Mouse (Mus musculus) T-helper 1 cell (primary cell): ENCODE measurements around the gene Olfr279.

Source experiments
- in situ Hi-C: fragments of 300-600 bp; cut with MboI, MseI; formaldehyde crosslinking; loops from one replicate; pipeline ENCODE4 v1.15.1; 2025; ENCODE audit warnings: high pct_unique_total_duplicates

The Olfr279 gene

DNA sequence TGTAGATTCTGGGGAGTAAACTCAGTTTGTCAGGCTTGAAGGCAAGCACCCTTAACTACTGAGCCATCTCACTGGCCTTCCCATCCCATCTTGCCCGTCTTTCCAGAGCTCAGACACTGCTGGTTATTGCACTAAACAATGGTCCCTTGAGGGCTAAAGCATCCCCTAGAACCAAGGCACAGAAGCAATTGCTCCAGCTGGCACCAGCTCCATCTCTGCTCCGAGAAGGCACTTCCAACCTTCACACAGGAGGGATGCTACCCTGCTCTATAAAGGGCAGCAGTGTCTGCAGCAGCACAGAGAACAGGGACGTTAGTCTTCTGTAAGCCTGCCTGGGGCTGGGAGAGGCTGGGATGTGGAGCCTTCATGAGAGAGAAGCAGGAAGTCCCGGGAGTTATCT lies at the start of gene Olfr279:
Gene Olfr279, plus strand, starts transcription at position 301 of the 400 bp plus-strand sequence.
- in situ Hi-C loops = no loop called here

DNA sequence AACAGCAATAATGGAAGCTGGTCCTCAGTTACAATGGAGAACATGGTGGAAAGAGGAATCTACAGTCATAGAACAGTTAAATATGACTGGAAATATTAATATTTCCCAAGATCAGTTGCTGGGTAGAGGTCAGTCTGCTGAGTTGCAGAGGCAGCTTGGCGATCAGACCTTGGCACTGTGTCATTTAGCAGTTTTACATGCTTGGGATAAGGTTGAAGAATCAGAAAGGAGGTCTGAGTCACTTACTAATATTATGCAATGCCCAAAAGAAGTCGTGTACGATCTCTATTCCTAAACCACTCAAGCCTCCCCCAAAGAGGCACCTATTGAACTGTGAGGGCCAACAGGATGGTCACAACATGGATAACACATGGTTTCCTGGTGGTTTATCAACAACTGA lies 47.6 kb upstream of the Olfr279 start:
- in situ Hi-C loops = no loop called here

DNA sequence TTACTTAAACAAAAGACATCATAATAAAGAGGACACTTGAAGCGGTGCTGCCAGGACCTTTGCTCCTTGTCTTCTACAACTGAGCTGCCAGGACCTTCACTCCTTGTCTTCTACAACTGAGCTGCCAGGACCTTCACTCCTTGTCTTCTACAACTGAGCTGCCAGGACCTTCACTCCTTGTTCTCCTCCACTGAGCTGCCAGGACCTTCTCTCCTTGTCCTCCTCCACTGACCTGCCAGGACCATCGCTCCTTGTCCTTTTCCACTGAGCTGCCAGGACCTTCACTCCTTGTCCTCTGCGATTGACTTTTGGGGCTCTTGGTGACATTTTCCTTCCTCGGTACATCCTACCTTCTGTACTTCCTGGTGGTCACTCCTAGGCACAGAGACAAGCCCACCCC lies 43.7 kb upstream of the Olfr279 start:
- in situ Hi-C loops = no loop called here

DNA sequence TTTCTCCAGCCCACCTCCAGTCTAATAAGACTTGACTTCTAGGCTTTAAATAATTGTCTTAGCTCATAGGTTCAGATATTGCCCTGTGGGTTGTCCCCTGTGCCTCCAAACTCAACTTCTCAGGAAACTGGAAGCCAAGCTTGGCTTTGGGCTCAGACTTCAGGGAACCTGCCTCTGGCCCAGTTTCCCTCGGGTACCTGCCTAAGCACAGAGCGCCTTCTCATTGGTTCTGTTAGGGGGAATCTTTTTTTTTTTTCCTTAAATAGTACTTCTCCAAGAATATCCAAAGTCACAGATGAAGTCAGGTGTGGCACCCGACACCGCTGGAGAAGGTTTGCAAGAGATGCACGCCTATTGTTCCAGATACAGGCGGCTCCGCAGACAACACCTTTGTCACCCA lies 39.9 kb upstream of the Olfr279 start, which contains the start of gene Olfr281:
Gene Olfr281, plus strand, starts transcription at position 301 of the 400 bp plus-strand sequence.
- in situ Hi-C loops = no loop called here

DNA sequence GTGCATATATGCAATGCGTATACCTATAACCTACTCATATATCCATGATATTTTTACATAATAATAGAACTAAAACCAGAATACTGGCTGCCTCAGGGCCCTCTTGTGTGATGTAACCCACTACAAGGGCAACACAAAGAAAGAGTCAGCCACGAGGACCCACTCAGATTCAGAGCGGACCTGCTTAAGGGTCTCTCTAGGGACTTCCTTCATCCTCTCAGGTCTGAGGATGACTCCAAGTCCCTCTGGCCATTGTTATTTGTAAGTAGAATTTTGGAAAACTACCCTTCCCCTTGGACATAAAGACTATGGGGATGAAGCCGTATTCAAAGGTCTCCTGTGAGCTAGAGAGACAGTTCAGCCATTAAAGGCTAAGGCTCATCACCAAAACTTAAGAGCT lies 22.6 kb upstream of the Olfr279 start, which contains the start of gene OR5BS1P:
Gene OR5BS1P, plus strand, starts transcription at position 301 of the 400 bp plus-strand sequence.
- in situ Hi-C loops = no loop called here

DNA sequence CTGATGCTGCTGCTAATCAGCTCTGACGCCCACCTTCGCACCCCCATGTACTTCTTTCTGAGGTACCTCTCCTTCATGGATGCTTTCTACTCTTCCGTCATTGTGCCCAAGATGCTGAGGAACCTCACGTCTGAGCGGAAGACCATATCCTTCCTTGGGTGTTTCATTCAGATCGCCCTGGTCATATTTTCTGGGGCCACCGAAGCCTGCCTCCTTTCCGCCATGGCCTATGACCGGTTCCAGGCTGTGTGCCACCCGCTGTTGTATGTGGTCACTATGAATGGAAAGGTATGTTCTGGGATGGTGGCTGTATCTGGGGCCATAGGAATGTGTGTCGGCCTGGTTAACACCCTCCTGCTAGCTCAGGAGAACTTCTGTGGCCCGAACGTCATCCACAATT lies 20.7 kb upstream of the Olfr279 start:
- in situ Hi-C loops = no loop called here

DNA sequence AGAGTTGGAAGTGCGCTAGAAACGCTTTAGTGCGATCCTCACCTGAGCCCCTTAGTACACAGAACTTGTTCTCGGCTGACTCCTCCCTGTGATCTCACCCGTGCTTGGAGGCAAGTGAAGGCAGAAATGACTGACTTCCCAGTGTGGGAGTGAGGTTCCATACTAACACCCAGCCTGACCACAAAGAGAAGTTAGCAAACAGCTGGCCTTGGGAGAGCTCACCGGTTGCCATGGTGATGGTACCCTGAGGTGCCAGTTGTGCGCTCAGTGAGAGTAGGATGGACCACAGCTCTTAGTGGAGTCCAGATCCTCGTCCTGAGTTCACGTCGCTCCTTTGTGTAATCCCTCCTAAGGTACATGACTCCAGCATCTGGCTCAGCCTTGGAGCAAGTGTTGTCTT lies 17.2 kb upstream of the Olfr279 start:
- in situ Hi-C loops = no loop called here

DNA sequence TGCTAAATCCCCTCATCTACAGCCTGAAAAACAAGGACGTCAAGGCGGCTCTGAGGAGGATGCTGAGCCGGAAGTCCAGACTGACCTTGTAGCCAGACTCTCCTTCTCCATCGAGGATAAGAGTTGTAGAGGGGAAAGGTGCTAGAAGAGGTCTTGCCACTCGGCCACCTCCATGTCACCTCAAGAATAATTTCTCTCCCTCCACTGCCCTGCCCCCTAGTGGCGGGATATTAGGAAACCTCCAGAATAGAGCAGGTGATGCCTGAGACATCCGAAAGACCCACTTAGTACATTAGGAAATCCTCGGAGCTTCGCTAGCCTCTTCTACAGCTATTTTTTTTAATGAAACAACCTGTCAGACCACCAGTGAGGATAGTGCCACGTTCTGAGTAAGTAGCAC lies 16.8 kb upstream of the Olfr279 start:
- in situ Hi-C loops = no loop called here

DNA sequence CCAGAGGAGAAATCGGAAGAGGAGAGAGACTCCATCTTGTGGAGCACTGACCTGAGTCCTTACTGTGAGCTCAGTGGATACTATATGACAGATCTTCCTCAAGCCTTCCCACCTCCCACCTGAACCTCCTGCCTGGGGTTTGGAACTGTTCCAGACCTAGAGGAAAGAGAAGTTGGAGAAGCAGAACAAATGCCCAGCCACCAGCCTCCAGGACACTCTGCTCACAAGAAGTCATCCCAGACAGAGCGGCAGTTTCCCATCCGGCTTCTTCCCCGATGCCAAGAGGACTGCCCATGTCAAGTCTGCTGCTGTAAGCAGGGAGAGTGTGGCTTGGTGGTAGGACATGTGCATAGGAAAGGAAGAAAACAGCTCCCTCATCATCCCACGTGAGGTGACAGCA lies 15.9 kb upstream of the Olfr279 start:
- in situ Hi-C loops = no loop called here

DNA sequence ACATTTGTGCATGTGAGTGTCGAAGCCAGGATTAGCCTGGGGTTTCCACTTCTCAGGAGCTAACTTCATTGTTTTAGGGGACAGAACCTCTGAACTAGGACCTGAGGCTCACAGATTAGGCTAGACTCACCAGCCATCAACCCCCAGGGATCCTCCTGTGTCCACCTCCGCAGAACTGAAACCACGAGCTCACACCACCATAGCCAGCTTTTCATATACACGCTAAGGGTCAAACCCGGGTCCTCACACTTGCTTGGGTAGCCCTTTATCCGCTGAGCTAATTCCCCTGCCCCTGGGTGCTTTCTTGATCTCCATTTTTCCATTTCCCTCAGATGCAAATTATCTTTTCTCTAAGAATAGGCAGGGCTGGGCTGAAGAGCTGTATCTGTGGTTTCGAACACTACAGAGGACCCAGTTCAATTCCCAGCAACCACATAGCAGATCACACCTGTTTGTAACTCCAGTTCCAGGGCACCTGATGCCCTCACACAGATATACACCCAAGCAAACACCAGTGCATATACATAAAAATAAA lies 12.6 kb upstream of the Olfr279 start:
- in situ Hi-C loops = no loop called here

DNA sequence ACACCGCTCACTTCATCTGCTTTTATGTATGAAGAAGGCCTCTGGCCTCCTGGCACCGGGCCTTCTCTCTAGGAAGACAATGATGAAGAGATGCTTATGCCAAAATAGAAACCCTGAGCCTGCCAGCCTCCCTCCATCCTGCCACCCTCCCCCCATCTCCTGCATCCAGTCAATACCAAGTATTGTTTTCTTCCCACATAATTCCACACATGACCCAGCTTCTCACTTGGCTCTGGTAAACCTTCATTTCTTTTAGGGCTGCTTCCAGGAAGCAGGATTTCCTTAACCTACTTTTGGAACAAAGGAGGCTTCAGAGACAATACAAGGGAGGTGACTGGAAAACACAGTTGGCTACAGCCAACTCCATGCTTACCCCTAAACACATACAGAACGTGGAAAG lies 9.5 kb upstream of the Olfr279 start, which contains the start of gene Lalba:
Gene Lalba, minus strand, starts transcription at position 21 of the 400 bp plus-strand sequence.
- in situ Hi-C loops = no loop called here

DNA sequence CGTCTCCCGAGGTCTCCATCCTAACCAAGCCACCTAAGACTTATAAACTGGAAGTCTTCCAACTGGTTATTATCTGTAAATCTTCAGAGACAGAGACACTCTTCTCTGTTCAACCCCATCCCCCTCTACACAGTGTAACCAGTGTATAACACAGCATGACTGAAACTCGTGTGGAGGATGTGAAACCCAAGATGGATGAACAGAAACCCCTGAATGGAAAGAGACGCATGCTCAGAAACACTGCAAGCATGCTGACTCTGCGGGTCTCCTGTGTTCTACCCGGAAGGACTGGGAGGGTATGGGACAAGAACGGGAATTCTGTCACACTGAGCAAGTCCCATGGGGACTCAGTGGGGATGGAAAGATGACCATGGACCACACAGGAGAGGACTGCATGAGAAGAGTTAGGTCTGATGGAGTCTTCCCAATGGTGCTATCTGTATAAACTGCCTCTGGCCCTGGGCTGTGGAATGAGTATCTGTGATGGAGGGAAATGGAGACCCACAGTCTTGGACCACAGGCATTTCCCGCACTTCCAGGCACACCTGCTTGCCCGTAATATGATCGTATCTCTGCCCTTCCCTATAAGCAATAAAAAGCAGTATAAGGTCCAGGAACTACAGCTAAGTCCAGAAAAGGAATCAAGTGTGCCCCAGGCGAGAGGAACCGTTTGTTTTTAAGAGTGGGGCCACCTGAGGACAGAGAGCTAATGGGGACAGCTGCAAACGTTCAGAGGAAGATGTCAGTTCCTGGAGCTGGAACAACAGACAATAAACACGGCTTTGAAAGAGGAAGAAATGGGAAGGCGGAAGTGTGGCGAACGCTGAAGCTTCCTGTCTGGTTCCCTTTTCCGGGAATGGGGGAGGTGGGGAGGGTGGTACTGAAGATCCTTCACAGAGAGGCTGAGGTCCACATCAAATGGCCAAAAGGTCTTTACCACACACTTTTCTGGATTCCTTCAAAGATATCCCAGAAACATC lies 8.0 kb upstream of the Olfr279 start:
- in situ Hi-C loops = no loop called here

DNA sequence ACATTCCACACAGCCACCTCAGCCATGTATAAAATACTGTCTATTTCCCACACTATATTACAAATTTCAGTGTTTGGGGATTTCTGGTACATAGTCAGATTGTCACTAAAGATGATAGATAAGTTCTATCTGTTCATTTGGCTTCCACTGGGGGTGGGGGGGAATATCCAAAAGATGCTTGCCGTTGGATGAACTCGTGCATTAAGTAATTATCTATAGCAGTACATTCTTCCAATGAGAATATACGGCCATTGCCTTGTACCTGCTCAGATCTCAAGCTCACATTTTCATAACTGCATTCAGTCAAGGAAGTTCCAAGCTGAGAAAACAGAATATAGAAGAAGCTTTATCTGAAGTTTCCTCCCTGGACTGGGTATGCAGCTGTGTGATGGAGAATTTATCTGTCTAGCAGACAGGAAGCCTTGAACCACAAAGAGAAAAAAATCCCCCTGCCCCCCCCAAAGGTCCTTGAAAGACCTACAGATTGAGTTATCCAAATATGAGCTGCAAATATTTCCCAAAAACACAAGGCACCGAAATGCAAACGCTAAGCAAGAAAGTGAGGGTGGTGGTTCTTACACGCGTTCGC lies 5.7 kb upstream of the Olfr279 start:
- in situ Hi-C loops = no loop called here

DNA sequence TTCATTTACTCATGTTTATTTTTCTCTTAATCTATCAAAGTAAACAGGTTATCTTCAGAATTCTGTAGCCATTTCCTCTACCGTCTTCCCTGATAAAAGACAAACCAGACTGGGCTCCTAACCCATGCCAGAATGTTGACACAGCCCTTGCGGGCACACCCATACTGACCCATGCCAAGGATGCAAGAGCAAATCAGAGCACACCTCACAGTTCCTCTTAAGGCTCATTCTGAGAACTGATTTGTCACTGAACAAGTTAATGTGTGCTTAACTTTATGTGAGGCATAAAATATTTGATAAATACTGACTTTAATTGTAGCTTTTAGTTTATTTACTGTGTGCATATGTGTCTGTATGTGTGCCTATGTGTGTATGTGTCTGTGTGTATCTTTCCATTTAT lies 870 bp upstream of the Olfr279 start:
- in situ Hi-C loops = no loop called here

DNA sequence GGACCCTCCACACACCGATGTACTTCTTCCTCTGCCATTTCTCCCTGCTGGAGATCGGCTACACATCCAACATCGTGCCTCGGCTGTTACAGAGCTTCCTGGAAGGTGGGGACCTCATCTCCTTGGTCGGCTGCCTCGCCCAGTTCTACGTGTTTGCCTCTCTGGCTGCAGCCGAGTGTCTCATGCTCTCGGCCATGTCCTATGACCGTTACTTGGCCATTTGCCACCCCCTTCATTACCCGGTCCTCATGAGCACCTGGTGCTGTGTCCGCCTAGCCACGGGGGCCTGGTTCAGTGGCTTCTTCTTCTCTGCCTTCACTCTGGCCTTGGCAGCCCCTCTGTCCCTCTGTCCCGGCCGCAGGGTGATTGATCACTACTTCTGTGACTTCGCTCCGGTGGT lies 5.4 kb downstream of the Olfr279 start:
- in situ Hi-C loops = no loop called here

DNA sequence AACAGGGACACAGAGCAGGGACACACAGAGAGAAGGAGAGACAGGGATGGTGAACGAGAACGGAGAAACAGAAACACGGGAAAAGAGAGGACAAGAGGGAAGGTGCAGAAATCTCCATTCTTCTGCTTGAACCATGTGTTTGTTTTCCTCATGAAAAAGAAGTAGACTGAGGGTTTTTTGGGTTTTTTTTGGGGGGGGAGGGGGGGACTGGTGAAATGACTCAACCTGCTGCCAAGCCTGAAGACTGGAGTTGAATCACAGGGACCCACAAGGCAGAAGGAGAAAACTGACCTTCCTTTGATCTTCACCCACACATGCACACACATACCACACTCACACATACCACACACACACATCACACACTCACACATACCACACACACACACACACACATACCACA lies 11.1 kb downstream of the Olfr279 start:
- in situ Hi-C loops = loop anchor here (10.0 kb wide), 1 partner anchor 319 kb away; no protein-coding TSS in a partner anchor

DNA sequence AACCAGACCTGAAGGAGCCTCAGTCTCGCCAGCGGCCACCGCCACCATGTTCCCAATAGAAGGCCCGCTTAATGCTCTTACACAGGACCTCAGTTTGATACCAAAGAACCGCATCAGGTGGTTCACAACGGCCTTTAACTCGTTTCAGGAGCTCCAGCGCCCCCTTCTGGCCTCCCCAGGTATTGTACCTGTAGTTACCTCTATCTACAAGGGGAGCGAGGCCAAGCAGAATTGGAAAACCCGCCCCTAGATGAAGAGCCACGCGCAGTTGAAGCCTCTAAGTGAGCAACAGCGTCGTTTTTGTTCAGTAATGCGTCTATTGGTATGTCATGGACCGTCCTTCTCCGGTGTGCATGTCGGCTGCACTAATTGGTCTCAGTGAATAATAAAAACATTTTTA lies 12.3 kb downstream of the Olfr279 start:
- in situ Hi-C loops = loop anchor here (10.0 kb wide), 1 partner anchor 320 kb away; no protein-coding TSS in a partner anchor

DNA sequence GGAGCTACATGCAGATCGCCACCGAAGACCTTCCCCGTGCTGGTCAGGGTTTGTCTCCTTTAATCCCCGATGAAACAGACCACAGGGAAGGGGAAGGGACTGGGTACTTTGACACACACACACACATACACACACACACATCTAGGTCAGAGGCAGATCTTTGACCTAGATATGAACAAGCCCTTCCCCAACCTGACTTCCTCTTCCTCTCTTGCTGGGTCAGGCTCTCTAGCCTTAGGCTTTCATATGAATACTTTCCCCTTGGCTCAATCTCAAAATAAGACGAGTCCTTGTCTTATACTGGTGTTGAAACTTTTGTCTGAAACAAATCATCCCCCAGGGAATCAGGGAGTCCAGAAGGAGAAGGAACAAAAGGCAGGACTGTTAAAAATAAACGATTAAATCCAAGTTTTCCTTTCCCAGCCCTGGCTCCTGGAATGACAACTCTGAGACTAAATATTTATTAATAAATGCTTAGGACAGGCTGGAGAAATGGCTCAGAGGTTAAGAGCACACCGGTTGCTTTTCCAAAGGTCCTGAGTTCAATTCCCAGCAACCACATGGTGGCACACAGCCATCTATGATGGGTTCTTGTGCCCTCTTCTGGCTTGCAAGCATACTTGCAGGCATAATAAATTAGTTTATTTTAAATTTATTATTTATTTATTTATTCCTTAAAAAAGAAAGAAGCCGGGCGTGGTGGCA lies 14.2 kb downstream of the Olfr279 start:
- in situ Hi-C loops = loop anchor here (10.0 kb wide), 1 partner anchor 322 kb away; no protein-coding TSS in a partner anchor

DNA sequence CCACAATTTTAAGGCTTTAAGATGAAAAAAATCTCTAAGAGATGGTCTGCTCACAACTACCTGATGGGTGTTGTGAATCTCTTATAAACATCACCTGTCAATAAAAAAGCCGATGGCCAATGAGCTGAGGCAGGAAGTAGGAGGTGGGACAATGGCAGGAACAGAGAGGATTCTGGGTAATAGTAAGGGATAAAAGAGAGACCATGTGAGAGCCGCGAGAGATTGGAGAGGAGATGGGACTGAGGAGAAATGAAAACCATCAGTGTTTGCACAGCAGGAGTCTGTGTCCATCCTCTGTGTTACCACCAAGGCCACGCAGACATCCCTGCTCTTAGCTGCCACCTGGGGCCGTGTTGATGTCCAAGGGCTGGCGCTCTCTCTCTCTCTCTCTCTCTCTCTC lies 15.1 kb downstream of the Olfr279 start:
- in situ Hi-C loops = loop anchor here (10.0 kb wide), 1 partner anchor 323 kb away; no protein-coding TSS in a partner anchor

DNA sequence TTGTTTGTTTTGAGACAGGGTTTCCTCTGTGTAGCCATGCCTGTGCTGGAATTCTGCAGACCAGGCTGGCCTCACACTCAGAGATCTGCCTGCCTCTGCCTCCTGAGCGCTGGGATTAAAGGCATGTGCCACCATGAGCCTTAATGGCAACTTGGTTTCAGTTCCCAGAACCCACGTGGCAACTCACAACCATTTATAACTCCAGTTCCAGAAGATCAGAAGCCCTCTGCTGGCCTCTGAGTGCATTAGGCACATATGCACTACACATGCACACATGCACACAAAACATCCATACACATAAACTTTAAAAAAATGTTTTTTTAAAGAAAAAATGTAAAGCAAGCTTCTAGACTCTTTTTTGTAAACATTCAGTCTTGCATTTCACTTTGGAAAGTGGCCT lies 17.2 kb downstream of the Olfr279 start:
- in situ Hi-C loops = loop anchor here (10.0 kb wide), 1 partner anchor 325 kb away; no protein-coding TSS in a partner anchor
